Mouse (Mus musculus) urinary bladder, postnatal 25 days (tissue): Measurements from ENCODE around the gene Npvf.
A peak's percentile ranks its signal among the peaks of the same experiment; 100 is the strongest.

Experiments
- DNase-seq: peaks from one replicate; pipeline ENCODE4 v3.0.0; 2022; ENCODE audit warnings: low spot score

Gene Npvf

DNA sequence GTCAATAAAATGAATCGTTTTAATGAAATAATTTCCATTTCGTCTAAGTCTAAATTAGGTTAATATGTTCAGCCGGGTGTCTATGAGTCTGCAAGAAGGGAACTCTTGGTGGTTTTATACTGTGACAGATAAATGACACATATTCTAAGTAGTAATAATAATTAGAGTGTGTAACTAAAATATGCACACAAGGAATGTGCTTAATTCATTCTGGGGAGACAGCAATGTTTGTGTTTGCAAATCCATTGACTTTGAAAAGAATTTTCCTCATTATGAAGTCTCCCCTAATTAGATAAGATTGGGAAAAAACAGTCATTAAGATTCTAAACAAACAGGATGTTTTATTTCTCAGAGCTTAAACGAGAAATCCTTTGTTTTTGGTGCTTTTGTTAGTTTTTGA is at the start of gene Npvf:
Gene Npvf, minus strand, starts transcription at position 84 of the 400 bp plus-strand sequence.
- DNase-seq: no peak

DNA sequence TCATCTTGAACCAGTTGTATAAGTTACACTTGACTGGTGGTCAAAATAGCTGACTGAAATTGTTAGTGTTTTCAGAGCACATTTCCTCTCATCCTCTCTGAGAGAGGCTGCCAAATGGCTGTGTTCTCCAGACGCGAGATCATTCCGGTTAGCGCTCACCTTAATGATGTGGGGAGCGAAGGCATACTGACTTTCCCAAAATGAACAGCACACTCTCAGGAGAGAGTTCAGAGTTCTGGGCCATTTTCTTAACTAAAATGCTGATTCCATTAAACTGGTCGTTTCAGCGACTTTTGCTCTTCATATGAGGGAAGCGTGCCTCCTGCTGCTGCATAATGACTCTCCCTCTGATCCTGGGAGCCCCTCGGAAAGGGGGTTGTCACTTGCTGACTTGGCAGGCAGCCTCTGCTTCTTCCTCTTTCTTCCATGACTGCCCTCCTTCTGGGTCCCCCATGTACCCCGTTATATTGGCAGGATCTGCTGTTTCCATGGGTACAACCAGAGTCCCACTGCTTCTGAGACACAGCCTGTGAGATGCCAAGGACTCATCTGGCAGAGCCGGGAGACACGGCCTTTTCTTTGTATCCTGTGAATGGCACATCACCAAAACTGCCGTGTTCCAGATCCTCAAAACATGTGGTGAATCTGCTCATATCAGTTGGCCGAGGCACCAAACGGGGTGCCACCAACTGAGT is 35.0 kb upstream of the Npvf start:
- DNase-seq: no peak

DNA sequence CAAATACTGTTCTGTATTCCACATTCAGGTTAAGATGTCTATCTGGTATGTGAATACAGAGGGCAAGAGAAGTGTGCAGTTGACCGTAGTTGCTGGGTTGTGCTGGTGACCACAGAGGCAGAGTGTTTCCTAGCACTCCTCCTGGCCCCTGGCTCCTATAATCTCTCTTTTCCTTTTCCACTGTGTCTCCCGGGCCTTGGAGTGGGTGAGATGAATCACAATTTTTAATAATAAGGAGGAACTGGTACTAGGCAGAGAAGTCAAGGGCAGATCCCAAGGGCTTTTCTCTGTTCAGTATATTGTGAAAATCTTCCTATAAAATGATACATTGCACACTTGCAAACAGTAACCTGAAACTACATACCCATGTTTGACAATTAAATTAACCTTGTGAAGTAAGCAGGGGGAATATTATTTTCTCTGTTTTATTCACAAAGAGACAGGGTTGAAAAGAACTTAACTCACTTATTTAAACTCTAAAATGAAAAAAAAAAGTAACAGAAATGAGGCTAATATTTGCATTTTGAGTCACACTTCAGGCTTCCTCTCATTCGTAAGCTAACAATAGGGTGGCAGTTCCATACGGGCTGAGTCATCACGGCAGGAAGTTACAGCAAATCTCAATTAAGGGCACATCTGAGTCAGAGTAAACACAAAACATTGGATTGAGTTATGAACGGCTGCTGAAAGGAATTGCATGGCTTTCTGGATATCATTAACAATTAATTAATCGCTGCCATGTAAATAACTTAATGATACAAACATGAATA is 30.6 kb upstream of the Npvf start:
- no peak for DNase-seq

DNA sequence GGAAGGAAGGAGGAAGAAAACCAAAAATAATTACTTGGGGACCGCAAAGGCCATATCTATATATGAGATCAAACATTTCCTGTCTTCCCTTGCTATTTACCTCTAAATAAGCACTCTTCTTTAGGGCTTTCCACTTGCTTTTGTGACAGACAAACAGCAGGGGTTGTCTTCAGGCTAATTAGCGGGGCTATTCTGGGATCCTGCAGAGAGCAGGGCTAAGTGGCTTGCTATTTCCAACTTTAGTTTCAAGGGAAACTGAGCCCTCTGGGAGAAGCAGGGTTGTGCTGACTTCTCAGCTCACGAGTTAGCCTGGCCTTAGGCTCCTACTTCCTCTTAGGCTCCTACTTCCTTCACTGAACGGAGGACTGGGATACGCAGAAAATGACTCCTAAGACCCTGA is 27.3 kb upstream of the Npvf start:
- no peak for DNase-seq

DNA sequence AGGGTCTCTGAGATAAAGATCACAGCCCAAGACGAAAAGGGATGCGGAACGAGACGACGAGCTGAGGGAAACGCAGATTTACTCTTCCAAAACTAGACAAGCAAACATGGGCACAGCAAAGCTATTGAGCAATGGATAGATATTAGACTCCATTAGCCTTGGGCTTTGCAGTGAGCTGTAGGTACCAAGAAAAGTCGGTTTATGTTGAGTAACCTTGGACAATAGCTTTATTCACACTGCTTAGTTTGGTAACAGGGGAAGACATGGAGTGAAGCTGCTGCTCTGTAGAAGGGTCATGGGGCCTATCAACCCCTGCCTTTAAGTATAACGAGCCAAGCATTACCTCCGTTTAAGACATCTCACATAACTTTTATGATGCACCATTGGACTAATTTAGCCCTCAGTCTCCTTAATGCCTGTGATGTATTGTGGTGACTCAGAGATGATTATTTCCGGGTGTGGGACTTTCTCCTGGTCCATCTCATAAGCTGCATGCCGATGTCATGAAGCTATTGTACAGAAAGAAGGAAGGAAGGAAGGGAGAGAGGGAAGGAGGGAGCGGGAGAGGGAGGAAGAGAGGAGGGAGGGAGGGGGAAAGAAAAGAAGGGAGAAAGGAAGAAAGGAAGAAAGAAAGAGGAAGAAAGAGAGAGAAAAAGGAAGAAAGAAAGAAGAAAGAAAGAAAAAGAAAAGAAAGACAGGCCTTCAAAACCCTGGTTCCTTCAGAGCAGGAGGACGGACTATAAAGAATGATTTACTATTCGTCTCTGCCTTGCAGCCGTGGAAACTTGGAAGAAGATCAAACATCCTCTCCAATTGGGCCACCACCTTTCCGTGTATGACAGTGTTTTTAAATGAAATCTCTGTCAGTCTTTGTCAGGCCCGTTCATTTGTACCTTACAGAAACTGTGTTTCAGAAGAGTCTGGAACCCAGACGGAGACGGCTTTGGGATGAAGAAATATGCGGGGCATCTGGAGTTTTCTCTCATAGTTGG is 26.3 kb upstream of the Npvf start:
- DNase-seq: no peak

DNA sequence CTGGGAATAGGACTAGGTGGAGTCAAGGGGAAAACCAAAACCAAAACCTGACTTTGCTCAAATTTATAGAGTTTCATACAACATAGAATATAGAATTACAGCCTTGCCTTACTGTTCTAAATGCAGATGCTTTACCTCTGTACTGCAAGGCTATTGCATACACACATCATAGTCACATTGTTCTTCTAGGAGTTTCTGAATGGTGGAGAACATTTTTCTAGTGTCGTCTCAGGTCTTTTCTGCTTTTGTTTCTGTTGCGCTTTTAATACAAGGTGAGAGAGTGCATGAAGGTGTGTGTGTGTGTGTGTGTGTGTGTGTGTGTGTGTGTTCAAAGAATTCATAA is 25.2 kb upstream of the Npvf start:
- no peak for DNase-seq

DNA sequence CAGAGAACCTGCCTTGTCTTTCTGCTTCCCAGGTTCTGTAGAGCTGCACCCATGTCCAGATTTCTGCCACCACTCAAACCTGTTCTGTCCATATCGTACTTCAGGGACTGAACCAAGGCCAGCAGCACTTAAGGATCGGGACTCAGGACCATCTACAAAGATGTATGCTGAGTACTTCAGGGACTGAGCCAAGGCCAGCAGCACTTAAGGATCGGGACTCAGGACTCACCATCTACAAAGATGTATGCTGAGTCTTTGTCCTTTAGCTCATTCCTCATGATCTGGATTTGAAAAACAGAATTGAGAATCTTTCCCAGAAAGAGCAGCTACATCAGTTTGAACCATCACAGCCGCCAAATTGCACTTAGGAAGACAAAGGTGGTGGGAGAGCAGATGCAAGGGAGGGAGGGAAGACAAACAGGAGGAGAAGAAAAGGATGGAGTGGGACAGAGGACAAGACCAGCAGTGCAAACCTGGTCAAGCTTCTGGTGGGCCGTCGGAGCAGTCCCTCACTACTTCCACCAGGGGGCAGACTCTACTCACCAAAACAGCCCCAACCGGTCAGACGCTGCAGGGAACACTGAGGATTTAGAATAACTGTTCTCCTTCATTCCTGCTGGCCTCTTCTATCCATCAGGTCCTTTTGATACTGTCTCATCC is 24.7 kb upstream of the Npvf start:
- peak; percentile 65 for DNase-seq

DNA sequence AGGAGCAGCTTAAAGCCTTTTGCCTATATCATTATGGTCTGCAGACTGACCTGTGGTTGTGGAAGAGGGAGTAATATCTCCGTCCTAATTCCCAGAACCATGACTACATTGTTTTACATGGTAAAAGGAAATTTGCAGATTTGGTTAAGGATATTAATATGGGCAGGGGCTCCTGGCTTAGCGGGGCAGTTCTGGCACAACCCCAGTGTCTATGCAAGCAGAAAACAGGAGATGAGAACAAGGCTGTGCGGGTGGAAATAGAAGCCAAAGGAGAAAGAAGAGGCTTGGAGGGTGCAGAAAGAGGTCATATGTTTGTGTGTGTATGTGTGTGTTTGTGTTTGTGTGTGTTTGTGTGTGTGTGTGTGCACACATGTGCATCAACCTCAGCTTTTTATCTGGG is 17.0 kb upstream of the Npvf start:
- no peak for DNase-seq

DNA sequence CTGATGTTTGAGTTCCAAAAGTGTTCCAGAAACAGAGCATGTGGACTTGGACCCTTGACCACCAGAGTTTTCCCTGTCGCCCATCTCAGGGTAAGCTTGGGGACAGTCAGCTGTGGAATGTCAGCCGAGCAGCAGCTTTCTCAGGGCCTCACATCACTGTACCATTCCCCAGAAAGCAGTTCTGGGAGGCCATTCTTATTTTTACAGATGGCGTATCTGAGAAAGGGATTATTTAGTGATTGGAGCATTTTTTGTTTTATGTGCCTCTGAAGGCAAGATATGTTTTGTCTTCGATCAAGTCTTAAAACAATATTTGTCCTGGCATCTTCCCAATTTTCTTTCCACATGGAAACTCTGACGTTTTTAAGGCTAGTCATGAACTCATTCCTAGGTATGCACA is 12.7 kb upstream of the Npvf start:
- no peak for DNase-seq

DNA sequence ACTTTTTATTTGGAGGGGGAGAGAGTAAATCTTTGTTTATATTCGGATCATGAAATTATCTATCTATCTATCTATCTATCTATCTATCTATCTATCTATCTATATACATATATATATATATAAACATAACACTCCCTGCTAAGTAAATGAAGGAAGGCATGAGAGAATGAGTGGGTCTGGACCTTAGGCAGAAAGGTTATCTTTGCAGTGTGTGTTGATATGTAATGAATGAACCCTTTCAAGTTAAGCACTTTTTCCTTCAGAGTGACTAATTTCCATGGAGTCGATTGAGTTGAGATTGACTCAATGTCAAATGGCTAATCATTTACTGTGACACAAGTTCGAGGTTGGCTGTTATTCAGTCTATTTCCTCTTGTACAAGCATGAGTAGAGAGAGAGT is 10.8 kb upstream of the Npvf start:
- no peak for DNase-seq

DNA sequence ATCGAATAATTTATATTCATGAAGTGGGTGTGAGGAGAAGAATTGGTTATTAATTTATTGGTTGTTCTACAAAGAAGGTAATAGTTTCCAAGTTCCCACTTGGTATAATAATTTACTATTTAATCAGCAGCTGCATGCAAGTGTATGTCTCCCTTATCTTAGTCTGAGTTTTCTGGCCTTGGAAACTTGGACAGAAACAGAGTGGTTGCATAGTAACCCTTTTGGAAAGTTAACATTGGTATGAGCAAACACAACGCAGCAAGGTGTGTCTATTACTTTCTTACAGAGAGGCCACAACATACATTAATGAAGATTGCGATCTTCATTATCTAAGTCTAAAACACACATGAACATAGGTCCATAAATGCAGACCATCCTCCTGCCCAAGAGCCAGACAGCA is 10.0 kb upstream of the Npvf start:
- DNase-seq: no peak

DNA sequence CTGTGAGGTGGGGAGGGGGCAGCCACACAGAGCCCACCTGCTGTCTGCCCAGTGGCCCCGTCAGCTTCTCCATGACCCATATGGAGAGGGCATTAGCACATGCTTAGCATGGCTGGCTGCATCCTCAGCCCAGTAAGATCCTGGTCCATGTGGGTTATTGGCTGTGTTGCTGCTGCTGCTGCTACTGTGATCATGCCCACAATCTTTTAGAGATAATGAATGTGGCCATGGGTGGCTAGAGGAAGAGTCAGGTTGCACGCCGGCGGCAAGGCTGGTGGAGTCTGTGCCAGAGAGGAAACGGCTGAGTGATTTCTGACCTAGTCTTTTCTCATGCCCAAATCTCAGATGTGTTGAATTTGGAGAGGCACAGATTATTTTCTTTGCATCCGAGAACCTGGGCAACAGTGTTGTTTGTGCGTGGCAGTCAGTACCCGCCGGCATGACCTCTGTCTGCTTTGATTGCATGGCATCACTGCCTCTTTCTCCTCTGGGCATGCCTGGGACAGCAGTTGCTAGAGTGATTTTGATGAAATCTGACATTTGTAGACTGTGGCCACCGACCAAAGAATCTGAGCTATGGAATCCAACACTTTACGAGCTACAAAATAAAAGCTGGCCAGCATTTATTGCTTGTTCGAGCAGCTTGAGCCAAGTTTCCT is 8.8 kb upstream of the Npvf start:
- peak; percentile 16 for DNase-seq

DNA sequence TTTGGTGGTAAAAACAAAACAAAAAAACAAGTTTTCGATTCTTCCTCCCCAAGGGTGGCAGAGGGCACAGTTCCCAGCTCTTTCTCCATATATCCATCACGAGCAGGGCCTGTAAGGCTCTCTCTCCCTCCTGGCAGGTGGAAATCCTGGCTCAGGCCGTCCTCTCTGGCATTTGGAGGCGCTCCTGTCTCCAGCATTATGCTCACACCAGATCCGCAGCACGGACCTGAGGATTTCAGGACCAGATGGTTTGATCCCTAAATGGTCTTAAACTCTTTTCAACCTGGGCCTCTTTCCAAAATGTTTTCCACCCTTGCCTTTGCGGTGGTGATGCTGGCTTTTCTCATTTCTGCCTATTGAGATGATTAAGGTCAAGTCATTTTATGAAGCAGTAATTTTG is 7.5 kb upstream of the Npvf start:
- no peak for DNase-seq

DNA sequence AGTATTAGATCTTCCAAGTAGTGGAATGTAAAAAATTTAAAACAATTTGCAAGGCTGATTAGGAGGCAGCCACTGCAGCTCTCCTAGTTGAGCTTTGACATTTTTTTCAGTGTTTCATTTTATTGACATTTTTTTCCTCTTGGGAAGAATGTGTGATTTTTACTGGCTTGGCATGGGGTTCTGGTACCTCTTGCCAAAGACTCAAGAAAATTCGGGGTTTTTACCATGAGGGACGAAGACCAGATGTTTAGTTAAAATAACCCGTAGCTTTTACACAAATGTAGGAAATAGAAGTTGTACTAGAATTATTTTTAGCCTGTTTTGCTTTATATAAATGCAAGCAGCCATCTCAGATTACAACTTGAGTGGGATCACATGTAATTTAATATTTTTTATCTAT is 4.2 kb upstream of the Npvf start:
- no peak for DNase-seq

DNA sequence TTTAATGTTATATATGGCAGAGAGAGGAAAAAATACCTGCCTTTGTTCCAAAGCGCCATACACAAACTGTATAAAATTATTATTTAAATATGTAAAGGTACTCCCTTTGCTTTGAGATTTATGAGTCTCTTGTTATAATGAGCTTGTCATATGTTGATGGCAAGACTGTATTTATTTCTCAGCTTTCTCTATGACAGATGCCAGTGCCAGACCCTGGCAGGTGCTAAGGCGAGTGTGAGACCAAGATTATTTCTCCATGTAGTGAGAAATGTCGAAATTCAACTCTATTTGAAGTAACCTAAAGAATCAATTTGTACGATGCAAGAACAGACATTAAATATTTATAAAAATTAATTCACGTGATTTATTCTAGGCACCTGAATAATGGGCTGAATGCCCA is 3.8 kb upstream of the Npvf start:
- DNase-seq: no peak

DNA sequence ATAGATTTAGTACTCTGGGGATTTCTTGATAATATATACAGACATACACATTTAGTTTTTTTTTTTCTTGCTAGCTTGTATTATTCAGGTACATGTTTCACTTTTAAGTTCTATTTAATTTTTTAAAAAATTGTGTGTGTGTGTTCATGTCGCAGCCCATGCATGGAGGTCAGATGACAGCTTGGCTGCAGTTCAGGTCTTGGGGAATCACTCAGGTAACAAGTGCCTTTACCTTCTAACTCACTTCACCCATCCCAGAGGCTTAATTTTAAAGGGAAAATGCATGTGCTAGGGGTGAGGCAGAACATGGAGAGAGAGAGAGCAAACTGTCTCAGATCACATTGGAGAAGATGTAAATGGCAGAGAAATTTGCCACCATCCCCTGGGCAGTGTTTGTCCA is 2.2 kb upstream of the Npvf start:
- no peak for DNase-seq

DNA sequence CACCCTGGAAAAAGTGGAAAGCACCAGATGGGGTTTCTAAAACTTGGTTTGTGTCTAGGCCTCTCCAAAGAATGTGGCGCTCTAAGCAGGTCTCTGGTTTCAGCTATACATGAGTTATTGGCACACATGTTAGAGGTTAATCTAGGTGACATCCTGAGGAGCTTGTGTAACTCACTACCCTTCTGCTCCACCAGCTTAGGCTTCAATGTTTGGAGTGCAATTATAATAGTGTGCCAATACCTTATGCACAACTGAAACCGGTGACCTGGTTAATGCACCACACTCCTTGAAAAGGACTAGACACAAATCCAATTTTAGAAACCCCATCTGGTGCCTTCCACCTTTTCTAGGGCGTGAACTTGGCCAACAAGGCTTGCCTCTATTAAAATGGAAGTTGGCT is 1.7 kb upstream of the Npvf start:
- DNase-seq: no peak

DNA sequence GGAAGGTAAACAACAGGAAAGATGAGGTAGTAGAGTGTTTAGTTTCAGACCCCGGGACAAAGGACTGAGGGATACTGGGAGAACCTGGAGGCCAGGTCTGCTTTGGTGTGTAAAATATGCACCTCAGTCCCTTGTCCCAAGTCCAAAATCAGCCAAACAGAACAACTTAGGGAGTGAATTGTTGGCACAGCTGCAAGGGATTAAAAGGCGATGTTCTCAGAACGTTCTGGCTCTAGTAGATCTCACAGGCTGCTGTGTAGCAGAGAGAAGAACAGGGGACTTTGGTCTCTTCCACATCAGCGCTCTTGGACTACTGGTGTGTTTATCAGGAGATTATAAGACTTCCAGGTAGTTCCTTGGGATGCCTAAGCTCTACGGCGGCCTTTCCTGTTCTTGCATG is 6.6 kb downstream of the Npvf start:
- DNase-seq: no peak

DNA sequence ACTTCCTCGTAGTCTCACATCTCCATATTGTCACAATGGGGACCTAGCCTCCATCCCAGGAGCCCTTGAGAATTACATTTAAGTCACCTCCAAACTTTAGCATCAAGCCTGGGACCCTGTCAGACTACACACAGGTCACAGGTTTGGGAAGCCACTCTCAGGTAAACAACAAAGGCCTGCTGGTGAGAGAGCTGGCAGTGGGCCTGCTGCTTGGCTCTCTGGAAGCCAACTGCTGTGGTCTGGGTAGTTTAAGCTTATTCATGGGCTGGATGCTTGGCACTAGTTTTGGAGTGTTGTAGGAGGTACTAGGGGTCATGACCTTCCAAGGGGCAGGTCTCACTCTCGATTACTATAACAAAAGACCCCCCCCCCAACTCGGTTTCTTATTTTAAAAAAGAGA is 7.6 kb downstream of the Npvf start:
- no peak for DNase-seq

DNA sequence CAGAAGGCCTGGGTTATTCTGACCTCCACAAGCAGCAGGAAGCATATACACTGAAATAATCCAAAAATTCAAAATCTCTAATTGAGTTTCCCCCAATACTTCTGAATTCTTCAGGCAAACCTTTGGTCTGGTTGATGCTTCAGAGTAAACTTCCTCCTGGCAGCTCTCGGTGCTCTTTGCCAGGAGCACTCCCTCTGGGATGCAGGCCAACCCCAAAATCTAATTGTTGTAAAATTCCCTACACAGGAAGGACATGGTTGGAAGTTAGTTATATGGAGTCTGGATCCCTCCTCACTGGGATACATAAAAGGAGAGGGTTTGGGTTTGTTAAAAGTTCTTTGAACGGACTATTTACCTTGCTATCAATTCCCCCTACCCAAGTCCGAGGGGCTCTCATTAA is 9.5 kb downstream of the Npvf start:
- DNase-seq: no peak

DNA sequence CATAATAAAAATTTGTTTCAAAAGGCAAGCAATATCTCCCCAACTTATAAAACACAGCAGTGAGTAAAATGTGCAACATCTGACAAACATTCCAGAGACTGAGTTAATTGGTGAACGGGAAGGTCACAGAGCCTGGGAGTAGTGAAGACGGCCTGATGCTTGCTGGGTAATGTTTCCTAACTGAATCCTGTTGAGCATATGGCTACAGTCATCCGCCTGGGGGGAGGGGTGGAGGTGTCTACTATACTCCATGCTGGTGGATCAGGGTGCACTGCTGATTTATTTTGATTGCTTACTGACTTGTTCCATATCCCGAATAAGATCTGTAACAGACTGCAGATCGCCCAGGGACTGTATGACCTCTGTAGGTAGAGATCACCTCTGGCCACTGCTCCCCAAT is 12.3 kb downstream of the Npvf start:
- no peak for DNase-seq

DNA sequence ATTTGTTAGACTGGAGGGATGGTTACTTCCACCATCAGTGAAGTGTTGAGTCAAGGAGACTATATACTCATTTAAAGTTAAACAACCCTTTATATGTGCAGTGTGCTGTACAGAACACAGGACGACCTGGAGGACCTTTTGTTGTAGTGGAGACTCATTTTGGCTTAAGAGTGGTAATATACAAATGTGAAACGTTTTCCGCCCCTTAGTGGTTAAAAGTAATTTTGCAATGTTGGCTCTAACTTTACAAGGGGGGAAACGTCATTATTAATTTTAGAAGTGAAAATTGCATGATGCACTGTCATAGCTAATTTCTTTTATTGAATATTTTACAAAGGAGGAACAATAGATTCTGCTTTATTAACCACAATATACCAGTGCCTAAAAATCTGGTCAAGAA is 13.9 kb downstream of the Npvf start:
- DNase-seq: no peak
